Mouse (Mus musculus) megakaryocyte, embryonic 14.5 days (primary cell): Measurements from ENCODE around the gene Stub1. TPM values are rescaled to one million over a fixed set of nuclear protein-coding genes. Genes with fewer than 3 reads are reported as not detected.

Experiments used
- H3K27me3 ChIP-seq: replicated peaks from 2 replicates; pipeline ENCODE3; 2012; ENCODE audit warnings: inconsistent platforms
- H3K36me3 ChIP-seq: replicated peaks from 2 replicates; pipeline ENCODE3; 2012; ENCODE audit warnings: low read length, inconsistent platforms, mixed read lengths
- H3K4me1 ChIP-seq: 2 replicates; pipeline ENCODE4 v1.6.1; 2012; ENCODE audit warnings: inconsistent platforms
- H3K4me3 ChIP-seq: replicated peaks from 2 replicates; pipeline ENCODE3; 2012; ENCODE audit warnings: moderate library complexity, mild to moderate bottlenecking, inconsistent platforms
- H3K9me3 ChIP-seq: 2 replicates; pipeline ENCODE4 v1.6.1; 2012; ENCODE audit warnings: inconsistent platforms
- FLI1 ChIP-seq: IDR thresholded peaks from 2 replicates; pipeline ENCODE4 v1.6.1; 2012; ENCODE audit warnings: low read length, inconsistent platforms, mixed read lengths
- GATA1 ChIP-seq: IDR thresholded peaks from 3 replicates; pipeline ENCODE4 v1.6.1; 2012; ENCODE audit warnings: mixed read lengths, low read length, inconsistent platforms, borderline replicate concordance
- polyA plus RNA-seq: library from polyadenylated mRNA; stranded (reverse); fragments of >175 nt; gene quantifications from 2 replicates; pipeline ENCODE4 v1.2.3, GENCODE M21; 2012; ENCODE audit warnings: low replicate concordance; ENCODE audit not compliant: insufficient read depth

Gene Stub1
- polyA plus RNA-seq, 1 experiment, result 115 TPM

DNA sequence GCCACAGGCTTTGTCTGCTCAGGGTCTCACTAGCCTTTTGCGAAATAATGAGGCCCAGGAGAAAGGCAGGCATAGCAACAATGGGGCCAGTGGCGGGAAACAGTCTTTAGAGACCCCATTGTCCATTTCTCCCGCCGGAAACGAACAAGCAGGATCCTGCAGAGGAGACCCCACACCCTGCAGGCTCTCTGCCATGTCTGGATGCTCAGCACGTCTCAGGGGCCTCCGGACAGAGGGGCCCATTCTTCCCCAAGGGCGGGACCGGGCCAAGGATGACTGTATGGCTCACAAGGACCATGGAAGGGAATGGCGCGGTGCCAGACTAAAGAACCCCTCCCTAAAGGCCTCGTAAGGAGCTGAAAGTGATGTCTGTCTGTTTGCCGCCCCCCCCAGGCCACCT lies 39.0 kb downstream of the Stub1 start:
- Histone ChIP-seq H3K36me3 (peaks cover 26% of the 10 kb centered on the region), H3K9me3 (no peaks in the 10 kb centered on the region), H3K4me3 (no peak overlapping the region), H3K4me1 (peaks cover 71% of the 10 kb centered on the region), H3K27me3 (peaks cover 21% of the 10 kb centered on the region)
- no peak for TF ChIP-seq FLI1
- TF ChIP-seq GATA1, result no peak

DNA sequence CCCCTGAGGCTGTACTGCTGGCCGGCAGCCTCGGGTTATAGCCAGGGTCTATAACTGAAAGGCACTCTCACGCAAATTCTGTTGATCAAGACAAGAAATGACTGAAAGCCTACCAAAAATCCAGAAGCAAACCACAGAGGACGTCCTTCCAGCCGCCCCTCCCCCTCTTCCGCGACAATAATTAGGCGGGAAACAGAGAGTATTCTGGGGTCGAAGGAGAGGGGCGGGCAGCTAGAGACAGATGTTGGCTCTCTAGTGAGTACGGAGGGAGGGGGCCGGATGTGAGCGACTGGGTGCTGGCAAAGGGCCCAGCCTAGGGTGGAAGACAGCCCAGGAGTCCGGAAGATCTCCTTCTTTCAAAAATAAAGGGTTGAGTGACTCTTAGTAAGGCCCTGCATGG lies 40.6 kb downstream of the Stub1 start, which contains the start of gene Fam173a:
Gene Fam173a (minus strand): TSS at position 287 of the 400 bp plus-strand sequence.
- TF ChIP-seq GATA1 (no peak), FLI1 (no peak)
- H3K27me3 ChIP-seq, result peaks cover 20% of the 10 kb centered on the region
- no peaks in the 10 kb centered on the region for H3K9me3 ChIP-seq
- H3K4me3 ChIP-seq, result peak within 1 kb of the TSS; percentile 95
- peaks cover 39% of the 10 kb centered on the region for H3K36me3 ChIP-seq
- H3K4me1 ChIP-seq, result peaks cover 70% of the 10 kb centered on the region

DNA sequence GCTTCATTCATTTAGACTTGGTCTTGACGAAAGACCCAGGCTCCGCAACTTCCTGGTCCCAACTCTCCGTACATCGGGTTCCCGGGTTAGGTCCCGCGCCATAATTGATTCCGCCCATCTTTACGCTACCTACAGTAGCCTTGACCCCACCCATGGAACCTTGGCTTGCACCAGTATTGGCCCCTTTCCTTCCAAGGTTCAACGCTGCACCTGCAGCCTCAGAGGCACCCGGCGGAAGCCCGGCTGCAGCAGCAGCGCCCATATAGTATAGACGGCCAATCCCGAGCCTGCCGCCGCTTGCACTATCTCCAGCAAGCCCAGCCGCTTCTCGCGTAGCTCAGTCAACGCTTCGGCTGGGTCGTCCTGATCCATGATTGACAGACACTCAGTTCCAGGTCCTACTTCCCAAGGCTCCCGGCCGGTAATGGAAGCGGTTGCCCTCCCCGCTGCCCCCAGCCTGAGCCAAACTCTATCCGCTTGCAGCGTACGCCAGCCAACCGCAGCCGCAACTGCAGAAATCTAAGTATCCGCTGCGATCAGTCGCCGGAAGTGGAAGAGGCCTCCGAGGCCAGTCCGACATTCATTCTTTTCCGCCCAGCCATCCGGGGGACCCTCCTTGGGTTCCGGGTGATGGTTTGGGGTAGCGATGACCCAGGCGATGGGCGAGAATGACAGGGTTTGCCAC lies 41.2 kb downstream of the Stub1 start:
- Histone ChIP-seq H3K4me3 (peak overlapping the region; percentile 95), H3K9me3 (no peaks in the 10 kb centered on the region), H3K36me3 (peaks cover 42% of the 10 kb centered on the region), H3K27me3 (peaks cover 20% of the 10 kb centered on the region), H3K4me1 (peaks cover 63% of the 10 kb centered on the region)
- no peak for TF ChIP-seq GATA1
- TF ChIP-seq FLI1, result no peak

GRCm38 (mm10) chr17:25791320-25791842 lies 41.8 kb downstream of the Stub1 start:
- TF ChIP-seq GATA1 (no peak), FLI1 (no peak)
- peak overlapping the region; percentile 95 for H3K4me3 ChIP-seq
- H3K36me3 ChIP-seq, result peaks cover 42% of the 10 kb centered on the region
- peaks cover 61% of the 10 kb centered on the region for H3K4me1 ChIP-seq
- H3K9me3 ChIP-seq, result no peaks in the 10 kb centered on the region
- H3K27me3 ChIP-seq, result peaks cover 20% of the 10 kb centered on the region

GRCm38 (mm10) chr17:25786781-25787504 lies 46.3 kb downstream of the Stub1 start:
- TF ChIP-seq GATA1 (no peak), FLI1 (no peak)
- Histone ChIP-seq H3K4me3 (no peak overlapping the region), H3K36me3 (peaks cover 55% of the 10 kb centered on the region), H3K9me3 (no peaks in the 10 kb centered on the region), H3K27me3 (peaks cover 3% of the 10 kb centered on the region), H3K4me1 (peaks cover 50% of the 10 kb centered on the region)

GRCm38 (mm10) chr17:25786280-25786679 lies 46.9 kb downstream of the Stub1 start, which contains the start of gene Ccdc78:
Gene Ccdc78, plus strand, starts transcription at chr17:25786580.
- Histone ChIP-seq H3K36me3 (peaks cover 62% of the 10 kb centered on the region), H3K27me3 (peaks cover 3% of the 10 kb centered on the region), H3K9me3 (no peaks in the 10 kb centered on the region), H3K4me3 (peak within 1 kb of the TSS; percentile 98), H3K4me1 (peaks cover 43% of the 10 kb centered on the region)
- no peak for TF ChIP-seq GATA1
- no peak for TF ChIP-seq FLI1

DNA sequence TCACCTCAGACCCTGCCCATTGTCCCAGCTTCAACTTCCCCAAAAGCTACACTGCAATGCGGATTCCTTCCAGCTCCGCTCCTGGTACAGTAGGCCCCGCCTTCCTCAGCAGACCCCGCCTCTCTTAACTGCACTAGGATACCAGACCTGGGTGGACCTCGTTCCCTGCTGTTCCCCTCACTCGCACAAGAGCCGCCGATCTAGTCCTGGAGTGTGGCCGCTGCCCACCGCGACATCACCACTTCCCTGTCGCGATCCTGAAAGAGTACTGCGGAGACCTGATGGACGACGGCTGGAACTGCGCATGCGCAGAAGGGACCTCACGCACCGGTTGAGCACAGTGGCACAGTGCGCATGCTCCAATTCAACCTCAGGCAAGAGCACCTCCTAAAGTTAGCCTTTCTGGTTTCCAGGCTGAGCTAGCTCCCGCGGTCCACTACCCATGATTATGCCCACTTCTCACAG lies 47.9 kb downstream of the Stub1 start, which contains the start of gene Haghl:
Gene Haghl (minus strand): TSS at position 393 of the 465 bp plus-strand sequence.
- Histone ChIP-seq H3K4me1 (peaks cover 34% of the 10 kb centered on the region), H3K36me3 (peaks cover 65% of the 10 kb centered on the region), H3K27me3 (no peaks in the 10 kb centered on the region), H3K9me3 (no peaks in the 10 kb centered on the region), H3K4me3 (peak within 1 kb of the TSS; percentile 98)
- TF ChIP-seq GATA1 (no peak), FLI1 (no peak)

- H3K4me3 ChIP-seq, result peak overlapping the region; percentile 98
- peaks cover 68% of the 10 kb centered on the region for H3K36me3 ChIP-seq
- no peak for TF ChIP-seq GATA1
- TF ChIP-seq FLI1, result no peak
- no peaks in the 10 kb centered on the region for H3K9me3 ChIP-seq
- H3K27me3 ChIP-seq, result no peaks in the 10 kb centered on the region
- H3K4me1 ChIP-seq, result peaks cover 34% of the 10 kb centered on the region
Measured at GRCm38 (mm10) chr17:25783861-25784574, 49.2 kb downstream of the Stub1 start.

DNA sequence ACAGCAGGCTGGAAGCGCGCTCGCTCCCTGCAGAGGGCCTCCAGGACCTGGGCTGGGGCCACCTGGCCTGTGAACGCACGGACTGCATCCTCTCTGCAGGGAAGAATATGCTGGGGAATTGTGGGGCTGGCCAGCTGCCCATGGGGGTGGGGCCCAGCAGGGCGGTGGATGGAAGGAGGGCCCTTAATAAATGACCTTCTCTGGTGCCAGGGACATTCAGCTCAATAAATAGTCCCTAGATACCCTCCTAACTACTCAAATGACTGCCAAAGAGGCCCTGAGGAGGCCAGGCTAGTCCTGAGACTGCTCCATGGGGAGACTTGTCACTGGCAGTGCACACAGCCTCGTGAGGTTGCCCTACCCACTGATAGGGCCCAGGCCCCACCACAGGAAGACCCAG lies 50.1 kb downstream of the Stub1 start:
- no peak overlapping the region for H3K4me3 ChIP-seq
- no peaks in the 10 kb centered on the region for H3K9me3 ChIP-seq
- no peaks in the 10 kb centered on the region for H3K27me3 ChIP-seq
- peaks cover 71% of the 10 kb centered on the region for H3K36me3 ChIP-seq
- no peak for TF ChIP-seq FLI1
- TF ChIP-seq GATA1, result no peak
- H3K4me1 ChIP-seq, result peaks cover 34% of the 10 kb centered on the region
